Mouse (Mus musculus) kidney, embryonic 16.5 days (tissue): ENCODE results near the gene Art2b. TPM values are rescaled to one million over a fixed set of nuclear protein-coding genes. Genes with fewer than 3 reads are reported as not detected.
"Not testable (repeated sequence)": the region's sequence is repeated elsewhere in the genome, so short reads cannot be mapped to it uniquely, and the experiment has no call there.

Experiments used
- ATAC-seq: fragments of 200-750 bp; cut with Nextera tagmentation; 2 replicates; pipeline ENCODE4 v1.8.0; 2017; ENCODE audit warnings: moderate TSS enrichment; ENCODE audit not compliant: low FRiP score, low TSS enrichment
- H3K27ac ChIP-seq: fragments of 300-500 bp; sonication (generic); 2 replicates; pipeline ENCODE4 v1.5.1; 2014; ENCODE audit warnings: low read length
- H3K27me3 ChIP-seq: fragments of 300-500 bp; sonication (generic); 2 replicates; pipeline ENCODE4 v1.6.1; 2014; ENCODE audit warnings: low read length, control low read depth, mixed read lengths; ENCODE audit not compliant: insufficient read depth
- H3K36me3 ChIP-seq: fragments of 300-500 bp; sonication (generic); 2 replicates; pipeline ENCODE4 v1.6.1; 2014; ENCODE audit warnings: low read length, control low read depth, mixed read lengths; ENCODE audit not compliant: insufficient read depth
- H3K4me1 ChIP-seq: fragments of 300-500 bp; sonication (generic); 2 replicates; pipeline ENCODE4 v1.6.1; 2014; ENCODE audit warnings: low read length, control low read depth, mixed read lengths; ENCODE audit not compliant: insufficient read depth
- H3K4me2 ChIP-seq: fragments of 300-500 bp; sonication (generic); replicated peaks from 2 replicates; pipeline ENCODE4 v1.6.1; 2014; ENCODE audit warnings: low read depth, low read length
- H3K4me3 ChIP-seq: fragments of 300-500 bp; sonication (generic); 2 replicates; pipeline ENCODE4 v1.5.1; 2014; ENCODE audit warnings: mild to moderate bottlenecking, low read length
- H3K9ac ChIP-seq: fragments of 300-500 bp; sonication (generic); replicated peaks from 2 replicates; pipeline ENCODE4 v1.6.1; 2014; ENCODE audit warnings: low read length
- H3K9me3 ChIP-seq: fragments of 300-500 bp; sonication (generic); 2 replicates; pipeline ENCODE4 v1.6.1; 2016; ENCODE audit warnings: low read length, control low read depth
- WGBS: fragments of 180-500 bp; shearing (Covaris S2); extraction: QIAGEN DNeasy Blood & Tissue Kit; methylation state at CpG from one replicate; pipeline ENCODE4 v1.1.7; 2014; 5-methylcytosine and 5-hydroxymethylcytosine counted together
- polyA plus RNA-seq: library from polyadenylated mRNA; unstranded; fragments of >200 nt; fragmentation: Nextera tagmentation; extraction: Ambion mirVana; gene quantifications from 2 replicates; pipeline ENCODE4 v1.2.1, GENCODE M21; 2015

The Art2b gene
- polyA plus RNA-seq, 1 experiment from 2014 or later: not detected

GRCm38 (mm10) chr7:101574413-101574812 lies 11.0 kb downstream of the Art2b start:
- WGBS: 65% methylated on average over 3 of the region's 3 CpGs
- Histone ChIP-seq H3K4me1 (no peaks in the 10 kb centered on the region), H3K36me3 (no peaks in the 10 kb centered on the region), H3K4me2 (no peak overlapping the region), H3K9me3 (peaks cover 4% of the 10 kb centered on the region; the same call in 1 of the 2 replicates), H3K4me3 (no peak overlapping the region), H3K27ac (no peak overlapping the region), H3K27me3 (no peaks in the 10 kb centered on the region), H3K9ac (no peak overlapping the region)
- ATAC-seq: no peak

- not testable (repeated sequence) for H3K27ac ChIP-seq, ATAC-seq, H3K4me1 ChIP-seq, H3K27me3 ChIP-seq, H3K9ac ChIP-seq, H3K4me2 ChIP-seq, H3K36me3 ChIP-seq, H3K4me3 ChIP-seq, H3K9me3 ChIP-seq
- 88% methylated on average over 11 of the region's 12 CpGs for WGBS
These were observed 11.8 kb downstream of the Art2b start for GRCm38 (mm10) chr7:101573636-101574035.

- H3K9ac ChIP-seq: no peak overlapping the region
- H3K4me3 ChIP-seq: no peak overlapping the region
- no peak overlapping the region for H3K27ac ChIP-seq
- H3K27me3 ChIP-seq: no peaks in the 10 kb centered on the region
- H3K4me2 ChIP-seq: no peak overlapping the region
- H3K36me3 ChIP-seq: no peaks in the 10 kb centered on the region
- H3K4me1 ChIP-seq: no peaks in the 10 kb centered on the region
- 90% methylated on average over 2 of the region's 2 CpGs for WGBS
- no peak for ATAC-seq
- no peaks in the 10 kb centered on the region for H3K9me3 ChIP-seq
These were observed 21.3 kb downstream of the Art2b start for GRCm38 (mm10) chr7:101564086-101564485.

GRCm38 (mm10) chr7:101559393-101559792 lies 26.0 kb downstream of the Art2b start:
- H3K4me2 ChIP-seq, H3K4me3 ChIP-seq, H3K9ac ChIP-seq, H3K27ac ChIP-seq, H3K27me3 ChIP-seq, ATAC-seq, H3K9me3 ChIP-seq, H3K36me3 ChIP-seq, H3K4me1 ChIP-seq: not testable (repeated sequence)
- WGBS: 74% methylated on average over 5 of the region's 5 CpGs

GRCm38 (mm10) chr7:101557391-101557790 lies 28.0 kb downstream of the Art2b start:
- WGBS: 72% methylated on average over 1 of the region's 1 CpGs
- Histone ChIP-seq H3K4me2 (no peak overlapping the region), H3K9ac (no peak overlapping the region), H3K27ac (no peak overlapping the region), H3K9me3 (no peaks in the 10 kb centered on the region), H3K36me3 (no peaks in the 10 kb centered on the region), H3K27me3 (no peaks in the 10 kb centered on the region), H3K4me1 (no peaks in the 10 kb centered on the region), H3K4me3 (no peak overlapping the region)
- ATAC-seq: no peak

DNA sequence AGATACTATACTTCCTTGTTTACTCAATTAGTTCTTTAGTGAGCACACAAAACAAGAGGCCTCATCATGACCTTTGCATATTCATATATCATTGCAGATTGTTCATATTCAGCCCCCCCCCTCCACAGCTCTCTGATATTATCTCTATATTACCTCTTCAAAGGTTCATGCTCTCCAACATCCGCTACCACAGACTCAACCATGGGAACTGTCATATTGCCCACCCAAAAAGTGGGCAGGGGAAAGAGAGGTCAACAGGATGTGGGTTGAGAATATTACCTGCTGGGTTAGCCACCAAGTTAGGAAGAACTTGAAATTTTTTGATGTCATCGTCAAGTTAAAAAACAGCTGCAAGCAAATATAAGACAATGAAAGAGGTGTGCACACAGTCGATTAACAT lies 29.9 kb downstream of the Art2b start:
- H3K27ac ChIP-seq, ATAC-seq, H3K4me3 ChIP-seq, H3K27me3 ChIP-seq, H3K36me3 ChIP-seq, H3K9ac ChIP-seq, H3K9me3 ChIP-seq, H3K4me2 ChIP-seq, H3K4me1 ChIP-seq: not testable (repeated sequence)
- WGBS: 94% methylated on average over 3 of the region's 3 CpGs

DNA sequence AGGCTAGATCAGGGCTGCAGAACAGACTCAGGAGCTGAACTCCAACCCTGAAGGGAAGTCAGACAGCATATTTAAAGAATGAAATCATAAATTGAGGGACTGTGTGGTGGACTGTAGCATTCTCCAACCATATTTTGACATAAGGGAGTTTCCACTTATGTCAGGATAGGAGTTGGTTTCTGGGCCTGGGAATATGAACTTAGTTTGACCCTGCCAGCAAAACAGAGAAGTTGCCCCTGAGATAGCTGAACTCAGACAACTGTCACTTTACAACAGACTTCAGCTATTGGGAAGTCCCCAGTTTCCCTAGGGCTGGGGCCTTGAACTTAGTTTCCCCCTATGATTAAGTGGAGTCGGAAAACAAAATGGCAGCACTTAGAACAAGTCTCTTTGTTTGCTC lies 33.9 kb downstream of the Art2b start:
- Histone ChIP-seq H3K36me3 (no peaks in the 10 kb centered on the region), H3K27ac (no peak overlapping the region), H3K4me3 (no peak overlapping the region), H3K4me2 (no peak overlapping the region), H3K4me1 (no peaks in the 10 kb centered on the region), H3K9ac (no peak overlapping the region), H3K9me3 (no peaks in the 10 kb centered on the region), H3K27me3 (no peaks in the 10 kb centered on the region)
- 90% methylated on average over 1 of the region's 1 CpGs for WGBS
- ATAC-seq: no peak

GRCm38 (mm10) chr7:101550686-101551485 lies 34.5 kb downstream of the Art2b start:
- Histone ChIP-seq H3K9ac (no peak overlapping the region), H3K4me2 (no peak overlapping the region), H3K4me3 (no peak overlapping the region), H3K4me1 (no peaks in the 10 kb centered on the region), H3K36me3 (no peaks in the 10 kb centered on the region), H3K27ac (no peak overlapping the region), H3K27me3 (no peaks in the 10 kb centered on the region), H3K9me3 (no peaks in the 10 kb centered on the region)
- WGBS: 57% methylated on average over 7 of the region's 7 CpGs
- ATAC-seq: no peak

GRCm38 (mm10) chr7:101549266-101549665 lies 36.1 kb downstream of the Art2b start:
- ATAC-seq: no peak
- H3K9me3 ChIP-seq: no peaks in the 10 kb centered on the region
- 86% methylated on average over 3 of the region's 3 CpGs for WGBS

GRCm38 (mm10) chr7:101547651-101548050 lies 37.7 kb downstream of the Art2b start:
- Histone ChIP-seq H3K4me2 (no peak overlapping the region), H3K36me3 (no peaks in the 10 kb centered on the region), H3K9me3 (no peaks in the 10 kb centered on the region), H3K9ac (no peak overlapping the region), H3K4me1 (no peaks in the 10 kb centered on the region), H3K27me3 (no peaks in the 10 kb centered on the region), H3K4me3 (no peak overlapping the region), H3K27ac (no peak overlapping the region)
- no peak for ATAC-seq
- WGBS: 79% methylated on average over 3 of the region's 3 CpGs

More at GRCm38 (mm10) chr7:101549266-101549665, 36.1 kb downstream of the Art2b start:
- H3K4me1 ChIP-seq: no peaks in the 10 kb centered on the region
- H3K27ac ChIP-seq: no peak overlapping the region
- H3K27me3 ChIP-seq: no peaks in the 10 kb centered on the region
- no peak overlapping the region for H3K4me3 ChIP-seq
- no peaks in the 10 kb centered on the region for H3K36me3 ChIP-seq
- no peak overlapping the region for H3K9ac ChIP-seq
- H3K4me2 ChIP-seq: no peak overlapping the region
